Mouse (Mus musculus): ENCODE measurements around the gene Car4.

The Car4 gene

DNA sequence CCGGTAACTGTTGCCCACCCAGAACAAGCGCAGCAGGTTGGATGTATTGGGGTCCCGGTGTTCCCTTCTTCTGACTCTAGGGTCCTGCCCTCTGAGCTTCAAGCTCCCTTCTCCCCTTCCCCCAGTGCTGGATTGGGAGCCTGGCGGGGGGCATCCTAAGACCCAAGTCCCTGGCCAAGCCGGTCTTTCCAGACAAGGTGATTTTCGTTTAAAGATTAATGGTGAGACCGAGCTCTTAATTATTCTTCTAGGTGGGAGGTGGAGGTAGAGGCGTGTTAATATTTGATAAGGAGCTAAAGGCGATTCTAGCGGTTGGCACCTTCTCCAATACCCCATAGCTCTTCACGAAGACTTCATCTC lies 665 bp downstream of the Car4 start:
- DNase-seq (ENCODE audit: low spot score) = peak; percentile 28

- DNase-seq (ENCODE audit: low spot score) = no peak
These were observed 1.6 kb downstream of the Car4 start for GRCm38 (mm10) chr11:84959181-84959580.

DNA sequence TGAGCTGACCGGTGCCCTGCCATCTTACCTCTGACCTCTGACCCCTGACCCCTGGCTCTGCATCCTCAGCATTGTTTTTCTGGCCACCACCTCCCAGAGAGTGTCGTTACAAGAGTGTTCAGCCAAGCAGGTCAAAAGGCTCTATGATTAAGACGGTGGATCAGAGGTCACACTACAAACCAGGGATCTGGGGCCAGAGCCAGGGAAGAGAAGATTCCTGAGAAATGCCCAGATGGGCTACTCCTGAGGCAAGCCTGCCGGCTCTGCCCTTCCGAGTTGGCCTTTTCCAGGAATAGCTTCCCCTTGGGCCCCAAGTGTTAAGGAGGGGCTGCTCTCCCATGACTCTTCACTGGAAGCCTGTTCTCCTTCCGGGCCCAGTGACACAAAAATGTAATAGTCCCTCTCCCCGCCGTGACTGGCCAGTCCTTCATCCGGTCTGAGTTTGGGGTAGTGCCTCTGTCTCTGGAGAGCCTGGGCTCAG lies 2.2 kb downstream of the Car4 start:
- peak; percentile 38 for DNase-seq (ENCODE audit: low spot score)

- no peak for DNase-seq (ENCODE audit: low spot score)
These were observed 2.7 kb downstream of the Car4 start for GRCm38 (mm10) chr11:84960291-84960690.

GRCm38 (mm10) chr11:84960780-84961179 lies 3.2 kb downstream of the Car4 start:
- DNase-seq (ENCODE audit: low spot score) = peak; percentile 10

- DNase-seq (ENCODE audit: low spot score) = no peak
These were observed 4.0 kb downstream of the Car4 start for GRCm38 (mm10) chr11:84961571-84961970.

GRCm38 (mm10) chr11:84962536-84962935 lies 5.0 kb downstream of the Car4 start:
- no peak for DNase-seq (ENCODE audit: low spot score)

DNA sequence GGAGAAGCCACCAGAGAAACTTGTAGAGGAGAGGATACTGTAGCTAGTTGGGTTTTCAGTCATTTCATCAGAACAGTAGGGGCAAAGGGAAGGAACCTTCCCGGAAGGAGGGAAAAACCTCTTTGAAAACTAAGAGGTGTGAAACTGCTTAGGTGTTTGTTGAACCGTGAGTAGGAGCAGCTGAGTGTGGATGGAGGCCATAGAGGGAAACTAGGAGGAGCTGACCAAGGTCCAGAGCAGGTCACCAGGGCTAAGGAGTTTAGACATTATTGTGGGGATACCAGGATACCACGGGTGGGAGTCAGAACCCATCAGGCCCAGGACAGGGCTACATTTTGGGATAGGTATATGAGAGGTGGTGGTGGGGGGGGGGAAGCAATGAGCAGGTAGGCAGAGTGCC lies 6.0 kb downstream of the Car4 start:
- DNase-seq (ENCODE audit: low spot score) = no peak

- no peak for DNase-seq (ENCODE audit: low spot score)
These were observed 9.1 kb downstream of the Car4 start for GRCm38 (mm10) chr11:84966696-84967095.

DNA sequence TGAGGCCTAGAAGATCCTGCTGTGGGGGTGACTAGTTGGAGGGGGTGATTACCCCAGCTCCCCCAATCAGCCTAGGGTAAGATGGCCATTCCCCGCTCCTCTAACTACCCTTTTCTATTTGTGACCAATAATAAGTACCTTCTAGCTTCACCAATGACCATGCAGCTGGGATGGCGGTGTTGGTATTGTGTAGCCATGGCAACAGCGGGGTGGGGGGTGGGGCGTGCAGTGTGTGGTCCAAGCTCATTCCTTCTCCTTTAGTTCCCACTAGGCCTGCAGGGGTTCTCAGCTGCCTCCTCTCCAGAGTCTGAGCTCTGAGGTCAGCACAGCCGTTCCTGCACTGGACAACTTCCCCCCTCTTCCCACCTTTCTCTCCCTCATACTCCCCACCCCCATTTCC lies 9.5 kb downstream of the Car4 start:
- DNase-seq (ENCODE audit: low spot score) = peak; percentile 68

GRCm38 (mm10) chr11:84968309-84968708 lies 10.7 kb downstream of the Car4 start:
- DNase-seq (ENCODE audit: low spot score) = no peak

GRCm38 (mm10) chr11:84968775-84969174 lies 11.2 kb downstream of the Car4 start:
- no peak for DNase-seq (ENCODE audit: low spot score)

- no peak for DNase-seq (ENCODE audit: low spot score)
These were observed 14.5 kb downstream of the Car4 start for GRCm38 (mm10) chr11:84972067-84972466.

DNA sequence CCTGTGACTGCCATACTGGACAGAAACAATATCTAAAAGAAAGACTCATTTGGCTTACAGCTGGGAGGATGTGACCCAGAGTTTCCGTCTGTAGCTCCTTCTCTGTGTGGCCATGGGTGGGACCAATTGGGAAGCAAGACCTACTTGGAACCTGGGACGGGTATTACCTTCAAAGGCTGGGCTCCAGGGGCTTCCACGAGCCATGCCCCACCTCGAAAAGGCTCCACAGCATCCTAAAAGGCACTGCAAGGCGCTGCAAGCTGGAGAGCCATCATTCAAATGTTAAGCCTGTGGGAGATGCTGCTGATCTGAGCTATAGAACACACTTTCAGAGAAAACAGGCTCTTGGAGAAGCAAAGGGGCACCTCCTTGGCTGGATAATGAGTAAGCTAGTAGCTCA lies 16.1 kb downstream of the Car4 start:
- no peak for DNase-seq (ENCODE audit: low spot score)

- DNase-seq (ENCODE audit: low spot score) = no peak
These were observed 17.0 kb downstream of the Car4 start for GRCm38 (mm10) chr11:84974582-84974981.

- no peak for DNase-seq (ENCODE audit: low spot score)
These were observed 19.1 kb downstream of the Car4 start for GRCm38 (mm10) chr11:84976706-84977105.

DNA sequence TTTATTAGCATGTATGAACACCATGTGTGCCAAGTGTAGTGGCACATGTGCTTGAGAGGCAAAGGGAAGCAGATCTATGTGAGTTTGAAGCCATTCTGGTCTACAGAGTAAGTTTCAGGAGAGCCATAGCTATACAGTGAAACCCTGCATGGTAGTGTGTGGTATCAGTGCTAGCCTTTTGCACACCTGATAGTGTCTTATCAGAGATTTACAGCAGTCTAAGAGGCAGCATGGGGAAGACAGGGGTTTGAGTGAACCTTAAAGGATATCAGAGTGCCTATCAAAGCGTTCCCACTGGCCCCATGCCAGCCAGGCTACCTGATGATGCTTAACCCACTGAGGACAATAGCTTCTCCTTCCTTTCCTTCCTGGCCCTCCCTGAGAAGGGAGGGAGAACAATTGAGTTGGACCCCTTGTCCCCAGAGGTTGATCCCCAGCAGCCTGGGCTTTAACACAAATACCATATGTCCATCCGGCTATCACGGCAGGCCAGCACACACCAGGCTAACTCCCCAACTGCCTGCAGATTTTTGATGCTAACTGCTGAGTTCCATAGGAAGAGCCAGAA lies 19.9 kb downstream of the Car4 start:
- no peak for DNase-seq (ENCODE audit: low spot score)

- DNase-seq (ENCODE audit: low spot score) = peak; percentile 61
These were observed 20.5 kb downstream of the Car4 start for GRCm38 (mm10) chr11:84978113-84978512.

DNA sequence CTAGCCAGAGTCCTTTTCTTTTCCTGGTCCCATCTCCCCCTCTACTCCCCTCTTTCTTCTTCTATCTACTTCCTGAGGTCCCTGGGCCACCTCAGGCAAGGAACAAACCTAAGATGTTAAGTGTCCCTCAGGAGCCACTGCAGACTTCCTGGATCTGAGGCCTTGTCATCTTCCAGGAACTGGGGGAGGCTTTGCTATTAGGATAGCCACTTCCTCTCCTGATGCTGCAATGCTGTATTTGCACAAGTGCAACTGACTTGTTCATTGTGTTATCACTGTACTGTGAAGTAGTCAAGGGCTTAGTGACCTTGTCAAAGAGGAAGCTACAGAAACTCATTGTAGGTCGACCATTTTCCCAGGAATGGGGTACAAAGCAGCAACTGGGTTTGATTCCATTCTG lies 21.8 kb downstream of the Car4 start:
- DNase-seq (ENCODE audit: low spot score) = no peak

GRCm38 (mm10) chr11:84980697-84981096 lies 23.1 kb downstream of the Car4 start:
- DNase-seq (ENCODE audit: low spot score) = no peak

DNA sequence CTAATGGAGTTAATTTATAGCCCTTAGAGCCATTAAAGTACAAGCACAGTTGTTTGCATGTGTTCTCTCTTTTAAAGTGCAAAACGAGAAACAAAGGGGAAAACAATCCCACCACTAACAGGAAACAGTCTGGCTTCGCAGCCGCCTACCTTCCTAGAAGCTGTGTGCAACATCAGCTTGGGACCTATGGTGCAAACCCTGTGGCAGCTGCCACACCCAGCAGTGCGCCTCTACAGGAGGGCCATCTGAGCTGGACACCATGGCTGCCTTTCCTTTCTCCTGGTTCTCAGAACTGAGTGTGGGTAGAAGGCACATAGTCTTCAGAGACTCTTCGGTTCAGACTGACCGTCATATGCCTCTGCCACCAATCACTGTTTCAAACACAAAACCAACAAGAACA lies 27.8 kb downstream of the Car4 start:
- no peak for DNase-seq (ENCODE audit: low spot score)

GRCm38 (mm10) chr11:84988341-84988919 lies 30.8 kb downstream of the Car4 start:
- no peak for DNase-seq (ENCODE audit: low spot score)

DNA sequence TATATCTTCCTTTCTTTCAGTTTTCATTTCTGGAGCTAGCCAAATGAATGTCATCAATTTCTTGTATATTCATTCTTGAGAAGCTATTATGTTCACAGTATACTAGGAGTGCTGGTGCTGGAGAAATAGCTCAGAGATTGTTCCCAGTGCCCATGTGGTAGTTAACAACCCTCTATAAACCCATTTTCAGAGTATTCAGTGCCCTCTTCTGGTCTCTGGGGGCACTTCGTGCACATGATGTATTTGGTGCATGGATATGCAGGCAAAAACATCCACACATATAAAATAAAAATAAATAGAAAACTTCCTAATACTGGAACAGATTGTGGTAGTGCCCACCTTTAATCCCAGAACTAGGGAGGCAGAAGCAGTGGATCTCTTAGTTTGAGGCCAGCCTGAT lies 35.4 kb downstream of the Car4 start:
- DNase-seq (ENCODE audit: low spot score) = no peak

DNA sequence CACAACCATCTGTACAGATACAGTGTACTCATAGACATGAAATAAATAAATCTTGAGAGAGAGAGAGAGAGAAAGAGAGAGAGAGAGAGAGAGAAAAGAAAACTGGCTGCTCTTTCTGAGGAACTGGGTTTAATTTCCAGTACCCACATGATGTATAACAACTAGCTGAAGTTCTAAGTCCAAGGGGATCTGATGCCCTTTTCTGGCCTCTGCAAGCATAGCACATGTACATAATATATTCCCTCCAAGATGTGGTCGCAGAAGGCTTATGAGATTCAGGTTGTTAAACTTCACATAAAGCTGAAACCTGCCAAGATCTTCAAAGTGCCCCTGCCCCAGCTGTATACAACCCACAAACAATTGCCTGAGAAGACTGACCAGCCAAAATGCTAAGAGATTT lies 37.7 kb downstream of the Car4 start:
- DNase-seq (ENCODE audit: low spot score) = no peak

Data from retina, embryonic 14.5 days (tissue).